Mouse (Mus musculus) liver, postnatal 0 days (tissue): ENCODE measurements around the gene Npas2.

Source experiments
- CTCF ChIP-seq: sonication (generic); IDR thresholded peaks from 2 replicates; pipeline ENCODE4 v1.5.1; 2016; ENCODE audit warnings: antibody characterized with exemption, low read depth
- EP300 ChIP-seq: IDR thresholded peaks from 2 replicates; pipeline ENCODE4 v1.6.1; 2016; ENCODE audit warnings: antibody characterized with exemption, low read depth, mild to moderate bottlenecking

DNA sequence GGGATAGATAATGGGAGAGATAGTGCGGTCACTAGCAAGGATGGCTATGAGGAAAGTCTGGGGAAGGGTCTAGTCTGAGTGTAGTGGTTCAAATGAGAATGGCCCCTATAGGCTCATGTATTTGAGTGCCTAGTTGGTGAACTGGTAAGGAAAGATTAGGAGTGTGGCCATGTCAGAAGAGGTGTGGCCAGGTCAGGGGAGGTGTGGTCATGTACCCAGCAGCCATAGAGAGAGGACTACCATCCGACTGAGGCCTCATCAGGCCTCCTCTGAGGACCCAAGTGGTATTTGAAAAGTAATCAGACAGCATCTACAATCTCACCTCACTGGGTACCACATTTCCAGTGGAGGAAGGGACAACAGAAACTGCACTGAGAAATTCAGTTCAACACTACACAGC is 194.6 kb downstream of the Npas2 start:
- TF ChIP-seq CTCF (no peak), EP300 (no peak)
